Comparison of ENCODE assay signal across 8 mouse cellular contexts in genomic region chr6:87532953-87533710, GRCm38 (mm10). TPM values are rescaled to one million over a fixed set of nuclear protein-coding genes. Genes with fewer than 3 reads are reported as not detected.
DNase-seq lines count a peak whose midpoint lies in the region; ATAC-seq and TF ChIP-seq lines count a peak whose summit lies in the region.

TSS of gene Arhgap25 (minus strand) at chr6:87533259.

- peak; percentile 16 for DNase-seq in hindbrain, postnatal 0 days (ENCODE audit: low spot score)
- DNase-seq in brain, adult 2 months (ENCODE audit: low read depth, low spot score): peak; percentile 66
- DNase-seq in liver, embryonic 14.5 days (ENCODE audit: low read depth in 3 of 3, low spot score in 3 of 3): no peak
- DNase-seq in spleen, adult 18-20 months: peak; percentile 65 to 71
- DNase-seq in kidney, postnatal 14 days: no peak
- no peak for DNase-seq in ovary, adult 18-20 months (ENCODE audit: low spot score)

- no peaks in the 10 kb centered on the region for H3K9me3 ChIP-seq in hindbrain, postnatal 0 days (ENCODE audit: low read length)
- no peaks in the 10 kb centered on the region for H3K9me3 ChIP-seq in hindbrain, embryonic 13.5 days
- H3K9me3 ChIP-seq in liver, embryonic 14.5 days (ENCODE audit: control insufficient read depth, low read length): no peaks in the 10 kb centered on the region
- H3K9me3 ChIP-seq in hindbrain, embryonic 16.5 days (ENCODE audit: control insufficient read depth, low read length): no peaks in the 10 kb centered on the region

- no peaks in the 10 kb centered on the region for H3K4me1 ChIP-seq in hindbrain, postnatal 0 days (ENCODE audit: insufficient read depth, low read length)
- 0 out of 2 replicates have a peak, but pooled peaks cover 3% of the 10 kb centered on the region for H3K4me1 ChIP-seq in hindbrain, embryonic 13.5 days (replicated peaks)
- H3K4me1 ChIP-seq in liver, embryonic 14.5 days (replicated peaks; ENCODE audit: control insufficient read depth in 2 of 2, insufficient read depth in 2 of 2, low read length in 1 of 2): peaks cover 20 to 25% of the 10 kb centered on the region in 2 experiments
- no peaks in the 10 kb centered on the region for H3K4me1 ChIP-seq in hindbrain, embryonic 16.5 days (ENCODE audit: control insufficient read depth, insufficient read depth, low read depth, low read length)

- H3K4me3 ChIP-seq in hindbrain, postnatal 0 days (ENCODE audit: low read length): no peak within 1 kb of the TSS
- H3K4me3 ChIP-seq in hindbrain, embryonic 13.5 days: no peak within 1 kb of the TSS
- peak within 1 kb of the TSS in 1 of 2 experiments; percentile 22; a peak in 1 of 4 replicates for H3K4me3 ChIP-seq in liver, embryonic 14.5 days (ENCODE audit: insufficient read depth in 1 of 2, low read depth in 2 of 2, low read length in 2 of 2)
- no peak within 1 kb of the TSS for H3K4me3 ChIP-seq in hindbrain, embryonic 16.5 days (ENCODE audit: low read length)

- no peak for ATAC-seq in hindbrain, postnatal 0 days
- no peak for ATAC-seq in hindbrain, embryonic 13.5 days (ENCODE audit: low FRiP score)
- no peak for ATAC-seq in liver, embryonic 14.5 days (ENCODE audit: insufficient read depth)
- no peak for ATAC-seq in hindbrain, embryonic 16.5 days

- no peak within 1 kb of the TSS for H3K4me2 ChIP-seq in hindbrain, postnatal 0 days (ENCODE audit: low read depth, low read length)
- no peak within 1 kb of the TSS for H3K4me2 ChIP-seq in hindbrain, embryonic 13.5 days
- no peak within 1 kb of the TSS; the same call in 1 of the 2 replicates for H3K4me2 ChIP-seq in liver, embryonic 14.5 days (ENCODE audit: low read depth)
- H3K4me2 ChIP-seq in hindbrain, embryonic 16.5 days (ENCODE audit: low read length): no peak within 1 kb of the TSS

- H3K27ac ChIP-seq in hindbrain, postnatal 0 days: no peak within 1 kb of the TSS
- H3K27ac ChIP-seq in hindbrain, embryonic 13.5 days: no peak within 1 kb of the TSS
- no peak within 1 kb of the TSS for H3K27ac ChIP-seq in liver, embryonic 14.5 days
- no peak within 1 kb of the TSS for H3K27ac ChIP-seq in hindbrain, embryonic 16.5 days (ENCODE audit: low read depth, low read length)

- no peaks in the 10 kb centered on the region for H3K27me3 ChIP-seq in hindbrain, postnatal 0 days (ENCODE audit: insufficient read depth, low read length)
- no peaks in the 10 kb centered on the region for H3K27me3 ChIP-seq in hindbrain, embryonic 13.5 days
- peaks cover 2% of the 10 kb centered on the region; the same call in 1 of the 2 replicates for H3K27me3 ChIP-seq in liver, embryonic 14.5 days (ENCODE audit: control insufficient read depth, insufficient read depth, low read length)
- no peaks in the 10 kb centered on the region for H3K27me3 ChIP-seq in hindbrain, embryonic 16.5 days (replicated peaks; ENCODE audit: control insufficient read depth, insufficient read depth, low read length)

- TF ChIP-seq CTCF in hindbrain, postnatal 0 days (IDR thresholded peaks at IDR 0.05; ENCODE audit: low read depth): no peak
- TF ChIP-seq CTCF in liver, embryonic 14.5 days (IDR thresholded peaks at IDR 0.05; ENCODE audit: low read depth): no peak

- no peak for TF ChIP-seq EP300 in liver, embryonic 14.5 days (IDR thresholded peaks at IDR 0.05; ENCODE audit: low read depth)

- 47% methylated on average over 14 of the region's 14 CpGs for WGBS in hindbrain, postnatal 0 days
- 65% methylated on average over 14 of the region's 14 CpGs for WGBS in hindbrain, embryonic 13.5 days
- WGBS in liver, embryonic 14.5 days (ENCODE audit: insufficient replicate concordance): 24% methylated on average over 14 of the region's 14 CpGs
- WGBS in hindbrain, embryonic 16.5 days: 60% methylated on average over 14 of the region's 14 CpGs

- H3K9ac ChIP-seq in hindbrain, postnatal 0 days (replicated peaks; ENCODE audit: low read length): no peak within 1 kb of the TSS
- H3K9ac ChIP-seq in hindbrain, embryonic 13.5 days: no peak within 1 kb of the TSS
- 0 out of 2 replicates have a peak within 1 kb of the TSS, but pooled peaks have one; percentile 18 for H3K9ac ChIP-seq in liver, embryonic 14.5 days (replicated peaks)
- H3K9ac ChIP-seq in hindbrain, embryonic 16.5 days (ENCODE audit: low read depth, low read length): no peak within 1 kb of the TSS

- no peaks in the 10 kb centered on the region for H3K36me3 ChIP-seq in hindbrain, postnatal 0 days (ENCODE audit: insufficient read depth, low read length)
- H3K36me3 ChIP-seq in hindbrain, embryonic 13.5 days: no peaks in the 10 kb centered on the region
- no peaks in the 10 kb centered on the region for H3K36me3 ChIP-seq in liver, embryonic 14.5 days (replicated peaks; ENCODE audit: control insufficient read depth, insufficient read depth, low read depth)
- no peaks in the 10 kb centered on the region for H3K36me3 ChIP-seq in hindbrain, embryonic 16.5 days (ENCODE audit: control insufficient read depth, insufficient read depth, low read length)

RNA-seq across cellular contexts. Expression of gene Arhgap25, which starts in this region (rescaled TPM):
- total RNA-seq in hindbrain, postnatal 0 days (2014; rRNA removed): 1.3 and 1.9 TPM in 2 replicates
- 1.8 and 1.9 TPM in 2 replicates for polyA plus RNA-seq in hindbrain, postnatal 0 days (2015; fragmentation: Nextera tagmentation; extraction: Ambion mirVana)
- 1.6 and 2.4 TPM in 2 replicates for polyA plus RNA-seq in hindbrain, embryonic 13.5 days (2015; fragmentation: Nextera tagmentation; extraction: Ambion mirVana)
- polyA plus RNA-seq in liver, embryonic 14.5 days (2012; rRNA removed): 1.2 and 1.5 TPM in 2 replicates
- 2.3 and 2.6 TPM in 2 replicates for polyA plus RNA-seq in liver, embryonic 14.5 days (2014; fragmentation: Nextera tagmentation; extraction: Ambion mirVana)
- polyA plus RNA-seq in hindbrain, embryonic 16.5 days (2015; fragmentation: Nextera tagmentation; extraction: Ambion mirVana): 2.1 and 2.2 TPM in 2 replicates

Comparison
In these comparisons a context has a peak if more than half of its experiments do, and no peak if none do; other contexts are left out.
1. DNase-seq: peak in hindbrain, postnatal 0 days (single experiment), brain, adult 2 months (single experiment) and spleen, adult 18-20 months (2 of 2); none in liver, embryonic 14.5 days (0 of 3), kidney, postnatal 14 days (single experiment) and ovary, adult 18-20 months (single experiment).